Mouse (Mus musculus): ENCODE measurements around the gene Prpf38b. TPM values are rescaled to one million over a fixed set of nuclear protein-coding genes. Genes with fewer than 3 reads are reported as not detected.
"Not testable (repeated sequence)": the region's sequence is repeated elsewhere in the genome, so short reads cannot be mapped to it uniquely, and the experiment has no call there.

The Prpf38b gene
- polyA plus RNA-seq, 1 experiment from 2014 or later = 69.6 TPM

- H3K4me1 ChIP-seq (replicated peaks; ENCODE audit: control insufficient read depth, insufficient read depth, low read length) = peaks cover 19% of the 10 kb centered on the region
- no peak overlapping the region for H3K4me3 ChIP-seq (ENCODE audit: low read length)
- no peaks in the 10 kb centered on the region for H3K27me3 ChIP-seq (ENCODE audit: control insufficient read depth, insufficient read depth, low read depth, low read length)
- H3K27ac ChIP-seq (ENCODE audit: low read length) = no peak overlapping the region
- ATAC-seq (ENCODE audit: low read depth) = peak; percentile 27
- no peaks in the 10 kb centered on the region for H3K9me3 ChIP-seq (ENCODE audit: control insufficient read depth, low read length)
- no peaks in the 10 kb centered on the region for H3K36me3 ChIP-seq (ENCODE audit: control insufficient read depth, insufficient read depth, low read length)
- H3K9ac ChIP-seq (ENCODE audit: low read length) = no peak overlapping the region
- H3K4me2 ChIP-seq (ENCODE audit: low read depth, low read length) = no peak overlapping the region
- WGBS = 23% methylated on average over 2 of the region's 2 CpGs
Measured at GRCm38 (mm10) chr3:108879129-108879528, 32.4 kb downstream of the Prpf38b start.

- H3K4me1 ChIP-seq (replicated peaks; ENCODE audit: control insufficient read depth, insufficient read depth, low read length) = no peaks in the 10 kb centered on the region
- no peak overlapping the region for H3K9ac ChIP-seq (ENCODE audit: low read length)
- H3K36me3 ChIP-seq (ENCODE audit: control insufficient read depth, insufficient read depth, low read length) = no peaks in the 10 kb centered on the region
- H3K27ac ChIP-seq (ENCODE audit: low read length) = no peak overlapping the region
- ATAC-seq (ENCODE audit: low read depth) = no peak
- no peaks in the 10 kb centered on the region for H3K9me3 ChIP-seq (ENCODE audit: control insufficient read depth, low read length)
- 76% methylated on average over 6 of the region's 6 CpGs for WGBS
- H3K4me3 ChIP-seq (ENCODE audit: low read length) = no peak overlapping the region
- no peak overlapping the region for H3K4me2 ChIP-seq (ENCODE audit: low read depth, low read length)
- H3K27me3 ChIP-seq (ENCODE audit: control insufficient read depth, insufficient read depth, low read depth, low read length) = no peaks in the 10 kb centered on the region
Measured at GRCm38 (mm10) chr3:108870631-108871030, 40.9 kb downstream of the Prpf38b start.

GRCm38 (mm10) chr3:108867449-108867848 lies 44.1 kb downstream of the Prpf38b start:
- no peaks in the 10 kb centered on the region for H3K9me3 ChIP-seq (ENCODE audit: control insufficient read depth, low read length)
- 88% methylated on average over 3 of the region's 3 CpGs for WGBS
- H3K9ac ChIP-seq (ENCODE audit: low read length) = no peak overlapping the region
- H3K4me2 ChIP-seq (ENCODE audit: low read depth, low read length) = no peak overlapping the region
- H3K4me3 ChIP-seq (ENCODE audit: low read length) = no peak overlapping the region
- ATAC-seq (ENCODE audit: low read depth) = no peak
- H3K36me3 ChIP-seq (ENCODE audit: control insufficient read depth, insufficient read depth, low read length) = no peaks in the 10 kb centered on the region
- H3K4me1 ChIP-seq (replicated peaks; ENCODE audit: control insufficient read depth, insufficient read depth, low read length) = no peaks in the 10 kb centered on the region
- no peak overlapping the region for H3K27ac ChIP-seq (ENCODE audit: low read length)
- H3K27me3 ChIP-seq (ENCODE audit: control insufficient read depth, insufficient read depth, low read depth, low read length) = no peaks in the 10 kb centered on the region

GRCm38 (mm10) chr3:108865676-108866075 lies 45.9 kb downstream of the Prpf38b start:
- H3K4me2 ChIP-seq (ENCODE audit: low read depth, low read length) = no peak overlapping the region
- H3K27ac ChIP-seq (ENCODE audit: low read length) = no peak overlapping the region
- no peaks in the 10 kb centered on the region for H3K27me3 ChIP-seq (ENCODE audit: control insufficient read depth, insufficient read depth, low read depth, low read length)
- H3K4me1 ChIP-seq (replicated peaks; ENCODE audit: control insufficient read depth, insufficient read depth, low read length) = no peaks in the 10 kb centered on the region
- H3K36me3 ChIP-seq (ENCODE audit: control insufficient read depth, insufficient read depth, low read length) = no peaks in the 10 kb centered on the region
- WGBS = 83% methylated on average over 3 of the region's 3 CpGs
- H3K9me3 ChIP-seq (ENCODE audit: control insufficient read depth, low read length) = no peaks in the 10 kb centered on the region
- ATAC-seq (ENCODE audit: low read depth) = no peak
- H3K9ac ChIP-seq (ENCODE audit: low read length) = no peak overlapping the region
- no peak overlapping the region for H3K4me3 ChIP-seq (ENCODE audit: low read length)

- H3K36me3 ChIP-seq (ENCODE audit: control insufficient read depth, insufficient read depth, low read length) = no peaks in the 10 kb centered on the region
- H3K4me1 ChIP-seq (replicated peaks; ENCODE audit: control insufficient read depth, insufficient read depth, low read length) = no peaks in the 10 kb centered on the region
- no peak overlapping the region for H3K4me2 ChIP-seq (ENCODE audit: low read depth, low read length)
- no peak overlapping the region for H3K4me3 ChIP-seq (ENCODE audit: low read length)
- H3K27ac ChIP-seq (ENCODE audit: low read length) = no peak overlapping the region
- 34% methylated on average over 3 of the region's 3 CpGs for WGBS
- H3K9me3 ChIP-seq (ENCODE audit: control insufficient read depth, low read length) = no peaks in the 10 kb centered on the region
- H3K27me3 ChIP-seq (ENCODE audit: control insufficient read depth, insufficient read depth, low read depth, low read length) = no peaks in the 10 kb centered on the region
- ATAC-seq (ENCODE audit: low read depth) = no peak
- H3K9ac ChIP-seq (ENCODE audit: low read length) = no peak overlapping the region
Measured at GRCm38 (mm10) chr3:108865129-108865528, 46.4 kb downstream of the Prpf38b start.

- no peak overlapping the region for H3K9ac ChIP-seq (ENCODE audit: low read length)
- no peak overlapping the region for H3K27ac ChIP-seq (ENCODE audit: low read length)
- H3K36me3 ChIP-seq (ENCODE audit: control insufficient read depth, insufficient read depth, low read length) = no peaks in the 10 kb centered on the region
- H3K4me1 ChIP-seq (replicated peaks; ENCODE audit: control insufficient read depth, insufficient read depth, low read length) = peaks cover 11% of the 10 kb centered on the region
- no peak overlapping the region for H3K4me2 ChIP-seq (ENCODE audit: low read depth, low read length)
- H3K27me3 ChIP-seq (ENCODE audit: control insufficient read depth, insufficient read depth, low read depth, low read length) = no peaks in the 10 kb centered on the region
- 70% methylated on average over 10 of the region's 10 CpGs for WGBS
- no peaks in the 10 kb centered on the region for H3K9me3 ChIP-seq (ENCODE audit: control insufficient read depth, low read length)
- no peak for ATAC-seq (ENCODE audit: low read depth)
- H3K4me3 ChIP-seq (ENCODE audit: low read length) = no peak overlapping the region
Measured at GRCm38 (mm10) chr3:108863091-108863490, 48.4 kb downstream of the Prpf38b start.

GRCm38 (mm10) chr3:108862282-108862681 lies 49.2 kb downstream of the Prpf38b start:
- not testable (repeated sequence) for H3K36me3 ChIP-seq (ENCODE audit: control insufficient read depth, insufficient read depth, low read length); H3K27me3 ChIP-seq (ENCODE audit: control insufficient read depth, insufficient read depth, low read depth, low read length); H3K9me3 ChIP-seq (ENCODE audit: control insufficient read depth, low read length); H3K27ac ChIP-seq (ENCODE audit: low read length); ATAC-seq (ENCODE audit: low read depth); H3K4me2 ChIP-seq (ENCODE audit: low read depth, low read length); H3K4me3 ChIP-seq (ENCODE audit: low read length); H3K9ac ChIP-seq (ENCODE audit: low read length)
- peaks cover 15% of the 10 kb centered on the region for H3K4me1 ChIP-seq (replicated peaks; ENCODE audit: control insufficient read depth, insufficient read depth, low read length)
- WGBS = 70% methylated on average over 4 of the region's 4 CpGs

GRCm38 (mm10) chr3:108860786-108861185 lies 50.7 kb downstream of the Prpf38b start:
- Histone ChIP-seq H3K4me2 (ENCODE audit: low read depth, low read length) (no peak overlapping the region), H3K27ac (ENCODE audit: low read length) (no peak overlapping the region), H3K27me3 (ENCODE audit: control insufficient read depth, insufficient read depth, low read depth, low read length) (no peaks in the 10 kb centered on the region), H3K4me1 (replicated peaks; ENCODE audit: control insufficient read depth, insufficient read depth, low read length) (peaks cover 25% of the 10 kb centered on the region), H3K36me3 (ENCODE audit: control insufficient read depth, insufficient read depth, low read length) (no peaks in the 10 kb centered on the region), H3K4me3 (ENCODE audit: low read length) (no peak overlapping the region), H3K9me3 (ENCODE audit: control insufficient read depth, low read length) (no peaks in the 10 kb centered on the region), H3K9ac (ENCODE audit: low read length) (no peak overlapping the region)
- WGBS = 72% methylated on average over 2 of the region's 2 CpGs
- no peak for ATAC-seq (ENCODE audit: low read depth)

- H3K4me1 ChIP-seq (replicated peaks; ENCODE audit: control insufficient read depth, insufficient read depth, low read length) = peaks cover 35% of the 10 kb centered on the region
- no peaks in the 10 kb centered on the region for H3K27me3 ChIP-seq (ENCODE audit: control insufficient read depth, insufficient read depth, low read depth, low read length)
- peak overlapping the region; percentile 7; the same call in 1 of the 2 replicates for H3K4me3 ChIP-seq (ENCODE audit: low read length)
- H3K27ac ChIP-seq (ENCODE audit: low read length) = peak overlapping the region; percentile 87
- no peaks in the 10 kb centered on the region for H3K36me3 ChIP-seq (ENCODE audit: control insufficient read depth, insufficient read depth, low read length)
- ATAC-seq (ENCODE audit: low read depth) = peak; percentile 92
- peak overlapping the region; percentile 14; the same call in 1 of the 2 replicates for H3K9ac ChIP-seq (ENCODE audit: low read length)
- WGBS = 11% methylated on average over 7 of the region's 7 CpGs
- no peaks in the 10 kb centered on the region for H3K9me3 ChIP-seq (ENCODE audit: control insufficient read depth, low read length)
- peak overlapping the region; percentile 43 for H3K4me2 ChIP-seq (ENCODE audit: low read depth, low read length)
Measured at GRCm38 (mm10) chr3:108858231-108858770, 53.2 kb downstream of the Prpf38b start.

GRCm38 (mm10) chr3:108857714-108858113 lies 53.8 kb downstream of the Prpf38b start:
- 74% methylated on average over 1 of the region's 1 CpGs for WGBS
- Histone ChIP-seq H3K4me1 (replicated peaks; ENCODE audit: control insufficient read depth, insufficient read depth, low read length) (peaks cover 35% of the 10 kb centered on the region), H3K9ac (ENCODE audit: low read length) (peak overlapping the region; percentile 14; the same call in 1 of the 2 replicates), H3K27ac (ENCODE audit: low read length) (peak overlapping the region; percentile 87), H3K36me3 (ENCODE audit: control insufficient read depth, insufficient read depth, low read length) (no peaks in the 10 kb centered on the region), H3K4me2 (ENCODE audit: low read depth, low read length) (peak overlapping the region; percentile 43), H3K27me3 (ENCODE audit: control insufficient read depth, insufficient read depth, low read depth, low read length) (no peaks in the 10 kb centered on the region), H3K4me3 (ENCODE audit: low read length) (peak overlapping the region; percentile 7; the same call in 1 of the 2 replicates), H3K9me3 (ENCODE audit: control insufficient read depth, low read length) (no peaks in the 10 kb centered on the region)
- ATAC-seq (ENCODE audit: low read depth) = peak; percentile 4; the same call in 1 of the 2 replicates
